Comparison of ENCODE assay signal across 10 mouse cellular contexts in genomic region chr11:88482636-88483035, GRCm38 (mm10).
DNase-seq lines count a peak whose midpoint lies in the region; ATAC-seq and TF ChIP-seq lines count a peak whose summit lies in the region.
"Had no signal": no experiment of that assay in that cellular context is flagged by ENCODE, and none has a peak within 500 bp of the region (broad histone marks: within the 10 kb centered on the region; RNA-seq: fewer than 3 reads in every experiment).

No protein-coding gene starts in this region.

- no peak overlapping the region for H3K9ac ChIP-seq in lung, embryonic 14.5 days
- no peak overlapping the region for H3K9ac ChIP-seq in lung, postnatal 0 days (replicated peaks; ENCODE audit: low read depth)
- H3K9ac ChIP-seq in embryonic facial prominence, embryonic 15.5 days, result no peak overlapping the region
- 0 out of 2 replicates have a peak overlapping the region, but pooled peaks have one; percentile 18 for H3K9ac ChIP-seq in hindbrain, embryonic 14.5 days
- no peak overlapping the region for H3K9ac ChIP-seq in intestine, postnatal 0 days (ENCODE audit: low read depth, low read length)

- TF ChIP-seq EP300 in lung, postnatal 0 days (IDR thresholded peaks at IDR 0.05), result no peak

- TF ChIP-seq POLR2A in olfactory bulb, adult 2 months (IDR thresholded peaks at IDR 0.05; ENCODE audit: insufficient read depth, low read depth, low read length), result no peak

- no peak overlapping the region for H3K4me3 ChIP-seq in lung, embryonic 14.5 days (ENCODE audit: low read depth, low read length)
- H3K4me3 ChIP-seq in lung, postnatal 0 days (ENCODE audit: low read depth, low read length), result no peak overlapping the region
- H3K4me3 ChIP-seq in embryonic facial prominence, embryonic 15.5 days (replicated peaks), result no peak overlapping the region
- no peak overlapping the region for H3K4me3 ChIP-seq in hindbrain, embryonic 14.5 days (replicated peaks; ENCODE audit: low read length)
- no peak overlapping the region for H3K4me3 ChIP-seq in olfactory bulb, adult 2 months (ENCODE audit: insufficient read depth, low read depth, low read length)
- no peak overlapping the region for H3K4me3 ChIP-seq in intestine, postnatal 0 days (ENCODE audit: low read depth, low read length)
- H3K4me3 ChIP-seq: left cerebral cortex, adult 2 months had no signal

- H3K4me2 ChIP-seq in lung, embryonic 14.5 days, result no peak overlapping the region
- no peak overlapping the region for H3K4me2 ChIP-seq in lung, postnatal 0 days (replicated peaks; ENCODE audit: low read depth, low read length)
- no peak overlapping the region for H3K4me2 ChIP-seq in embryonic facial prominence, embryonic 15.5 days (replicated peaks)
- no peak overlapping the region for H3K4me2 ChIP-seq in hindbrain, embryonic 14.5 days (replicated peaks)
- no peak overlapping the region for H3K4me2 ChIP-seq in intestine, postnatal 0 days (replicated peaks; ENCODE audit: low read depth)

- peaks cover 17% of the 10 kb centered on the region; the same call in 1 of the 2 replicates for H3K4me1 ChIP-seq in lung, embryonic 14.5 days (ENCODE audit: insufficient read depth)
- 0 out of 2 replicates have a peak, but pooled peaks cover 6% of the 10 kb centered on the region for H3K4me1 ChIP-seq in lung, postnatal 0 days (ENCODE audit: insufficient read depth, low read depth, low read length)
- H3K4me1 ChIP-seq in embryonic facial prominence, embryonic 15.5 days, result peaks cover 52% of the 10 kb centered on the region
- H3K4me1 ChIP-seq in hindbrain, embryonic 14.5 days (replicated peaks; ENCODE audit: control insufficient read depth, insufficient read depth, low read length), result peaks cover 76% of the 10 kb centered on the region
- peaks cover 19% of the 10 kb centered on the region for H3K4me1 ChIP-seq in olfactory bulb, adult 2 months (ENCODE audit: control insufficient read depth, insufficient read depth, low read length)
- 0 out of 2 replicates have a peak, but pooled peaks cover 3% of the 10 kb centered on the region for H3K4me1 ChIP-seq in intestine, postnatal 0 days (replicated peaks; ENCODE audit: control insufficient read depth, insufficient read depth, low read length)

- no peaks in the 10 kb centered on the region for H3K36me3 ChIP-seq in lung, embryonic 14.5 days (ENCODE audit: insufficient read depth)
- H3K36me3 ChIP-seq in lung, postnatal 0 days (ENCODE audit: insufficient read depth, low read length), result no peaks in the 10 kb centered on the region
- no peaks in the 10 kb centered on the region for H3K36me3 ChIP-seq in embryonic facial prominence, embryonic 15.5 days
- no peaks in the 10 kb centered on the region for H3K36me3 ChIP-seq in hindbrain, embryonic 14.5 days (replicated peaks; ENCODE audit: control insufficient read depth, insufficient read depth)
- H3K36me3 ChIP-seq in intestine, postnatal 0 days (ENCODE audit: control insufficient read depth, insufficient read depth), result 0 out of 2 replicates have a peak, but pooled peaks cover 3% of the 10 kb centered on the region

- no peak for DNase-seq in lung, embryonic 14.5 days
- DNase-seq in lung, postnatal 0 days (ENCODE audit: low spot score), result no peak
- DNase-seq in hindbrain, embryonic 14.5 days (ENCODE audit: low spot score), result peak; percentile 53
- DNase-seq in ovary, postnatal 36 days (ENCODE audit: low spot score), result no peak
- DNase-seq: lung, postnatal 10 days; thymus, adult 18-20 months had no signal

- H3K27me3 ChIP-seq in lung, embryonic 14.5 days (ENCODE audit: insufficient read depth, low read length), result no peaks in the 10 kb centered on the region
- no peaks in the 10 kb centered on the region for H3K27me3 ChIP-seq in lung, postnatal 0 days (replicated peaks; ENCODE audit: insufficient read depth, low read length)
- H3K27me3 ChIP-seq in embryonic facial prominence, embryonic 15.5 days, result no peaks in the 10 kb centered on the region
- H3K27me3 ChIP-seq in hindbrain, embryonic 14.5 days (ENCODE audit: control insufficient read depth, insufficient read depth, low read length), result no peaks in the 10 kb centered on the region
- H3K27me3 ChIP-seq in intestine, postnatal 0 days (replicated peaks; ENCODE audit: control insufficient read depth, insufficient read depth, low read length), result no peaks in the 10 kb centered on the region

- ATAC-seq in lung, embryonic 14.5 days (ENCODE audit: insufficient read depth), result no peak
- no peak for ATAC-seq in lung, postnatal 0 days
- ATAC-seq in embryonic facial prominence, embryonic 15.5 days (ENCODE audit: insufficient number of reproducible peaks, low FRiP score, low TSS enrichment, low read depth), result no peak
- peak; percentile 18; the same call in 1 of the 2 replicates for ATAC-seq in hindbrain, embryonic 14.5 days (ENCODE audit: low FRiP score)
- no peak for ATAC-seq in intestine, postnatal 0 days

- peak overlapping the region; percentile 40; the same call in 1 of the 2 replicates for H3K27ac ChIP-seq in lung, embryonic 14.5 days (ENCODE audit: low read depth)
- H3K27ac ChIP-seq in lung, postnatal 0 days (ENCODE audit: low read length), result no peak overlapping the region
- peak overlapping the region; percentile 41; the same call in 1 of the 2 replicates for H3K27ac ChIP-seq in embryonic facial prominence, embryonic 15.5 days (replicated peaks)
- H3K27ac ChIP-seq in hindbrain, embryonic 14.5 days, result peak overlapping the region; percentile 89
- peak overlapping the region; percentile 5 for H3K27ac ChIP-seq in olfactory bulb, adult 2 months (ENCODE audit: insufficient read depth, low read depth, low read length)
- H3K27ac ChIP-seq in intestine, postnatal 0 days (ENCODE audit: low read depth, low read length), result no peak overlapping the region

- 53% methylated on average over 11 of the region's 11 CpGs for WGBS in lung, embryonic 14.5 days
- 73% methylated on average over 11 of the region's 11 CpGs for WGBS in lung, postnatal 0 days
- WGBS in embryonic facial prominence, embryonic 15.5 days, result 57% methylated on average over 11 of the region's 11 CpGs
- 15% methylated on average over 11 of the region's 11 CpGs for WGBS in hindbrain, embryonic 14.5 days
- 68% methylated on average over 11 of the region's 11 CpGs for WGBS in olfactory bulb, adult 2 months
- 80% methylated on average over 11 of the region's 11 CpGs for WGBS in intestine, postnatal 0 days

- TF ChIP-seq CTCF in lung, embryonic 14.5 days (IDR thresholded peaks at IDR 0.05; ENCODE audit: low read depth), result no peak
- TF ChIP-seq CTCF in lung, postnatal 0 days (IDR thresholded peaks at IDR 0.05), result no peak
- no peak for TF ChIP-seq CTCF in olfactory bulb, adult 2 months (IDR thresholded peaks at IDR 0.05; ENCODE audit: insufficient read depth, low read depth, low read length)
- TF ChIP-seq CTCF in intestine, postnatal 0 days (IDR thresholded peaks at IDR 0.05; ENCODE audit: low read depth), result no peak

- H3K9me3 ChIP-seq in lung, embryonic 14.5 days (ENCODE audit: low read depth, low read length), result no peaks in the 10 kb centered on the region
- no peaks in the 10 kb centered on the region for H3K9me3 ChIP-seq in lung, postnatal 0 days (ENCODE audit: low read length)
- no peaks in the 10 kb centered on the region for H3K9me3 ChIP-seq in embryonic facial prominence, embryonic 15.5 days (replicated peaks)
- no peaks in the 10 kb centered on the region for H3K9me3 ChIP-seq in hindbrain, embryonic 14.5 days (ENCODE audit: control insufficient read depth, low read length)
- H3K9me3 ChIP-seq in intestine, postnatal 0 days (ENCODE audit: control insufficient read depth), result no peaks in the 10 kb centered on the region

Comparison
In these comparisons a context has a peak if more than half of its experiments do, and no peak if none do; other contexts are left out.
1. H3K27ac ChIP-seq: peak in lung, embryonic 14.5 days (single experiment), embryonic facial prominence, embryonic 15.5 days (single experiment), hindbrain, embryonic 14.5 days (single experiment) and olfactory bulb, adult 2 months (single experiment); none in lung, postnatal 0 days (single experiment) and intestine, postnatal 0 days (single experiment).